Mouse (Mus musculus) limb, embryonic 12.5 days (tissue): ENCODE results near the gene Olfr830. TPM values are rescaled to one million over a fixed set of nuclear protein-coding genes. Genes with fewer than 3 reads are reported as not detected.
"Not testable (repeated sequence)": the region's sequence is repeated elsewhere in the genome, so short reads cannot be mapped to it uniquely, and the experiment has no call there.

ENCODE experiments used
- ATAC-seq: fragments of 200-750 bp; cut with Nextera tagmentation; 2 replicates; pipeline ENCODE4 v1.8.0; 2017; ENCODE audit warnings: low read depth, moderate TSS enrichment; ENCODE audit not compliant: insufficient number of reproducible peaks, insufficient read depth, low FRiP score, low TSS enrichment
- H3K27ac ChIP-seq: fragments of 300-500 bp; sonication (generic); 2 replicates; pipeline ENCODE4 v1.5.1; 2016; ENCODE audit warnings: mild to moderate bottlenecking, moderate library complexity
- H3K27me3 ChIP-seq: fragments of 300-500 bp; sonication (generic); 2 replicates; pipeline ENCODE4 v1.6.1; 2016; ENCODE audit warnings: mild to moderate bottlenecking, moderate library complexity
- H3K36me3 ChIP-seq: fragments of 300-500 bp; sonication (generic); 2 replicates; pipeline ENCODE4 v1.6.1; 2016; ENCODE audit warnings: mild to moderate bottlenecking, moderate library complexity
- H3K4me1 ChIP-seq: fragments of 300-500 bp; sonication (generic); replicated peaks from 2 replicates; pipeline ENCODE4 v1.6.1; 2016
- H3K4me2 ChIP-seq: fragments of 300-500 bp; sonication (generic); 2 replicates; pipeline ENCODE4 v1.6.1; 2016; ENCODE audit warnings: mild to moderate bottlenecking, moderate library complexity
- H3K4me3 ChIP-seq: fragments of 300-500 bp; sonication (generic); replicated peaks from 2 replicates; pipeline ENCODE4 v1.5.1; 2016; ENCODE audit warnings: mild to moderate bottlenecking
- H3K9ac ChIP-seq: fragments of 300-500 bp; sonication (generic); replicated peaks from 2 replicates; pipeline ENCODE4 v1.6.1; 2016; ENCODE audit warnings: mild to moderate bottlenecking, moderate library complexity
- H3K9me3 ChIP-seq: fragments of 300-500 bp; sonication (generic); 2 replicates; pipeline ENCODE4 v1.6.1; 2016; ENCODE audit warnings: mild to moderate bottlenecking, moderate library complexity
- WGBS: fragments of 180-500 bp; shearing (Covaris S2); methylation state at CpG from one replicate; pipeline ENCODE4 v1.1.7; 2016; 5-methylcytosine and 5-hydroxymethylcytosine counted together
- polyA plus RNA-seq: library from polyadenylated mRNA; unstranded; fragments of >200 nt; fragmentation: Nextera tagmentation; extraction: Ambion mirVana; gene quantifications from 2 replicates; pipeline ENCODE4 v1.2.1, GENCODE M21; 2016

Olfr830 gene
- polyA plus RNA-seq = not detected in 2 replicates

- Histone ChIP-seq H3K27ac (no peak within 1 kb of the TSS), H3K4me3 (no peak within 1 kb of the TSS), H3K27me3 (no peaks in the 10 kb centered on the region), H3K36me3 (no peaks in the 10 kb centered on the region), H3K9me3 (no peaks in the 10 kb centered on the region), H3K4me2 (no peak within 1 kb of the TSS), H3K9ac (no peak within 1 kb of the TSS), H3K4me1 (no peaks in the 10 kb centered on the region)
- no peak for ATAC-seq
Measured at GRCm38 (mm10) chr9:18874393-18874792, at the start of gene Olfr830. TSS of gene Olfr830 (plus strand) at chr9:18874693.

- Histone ChIP-seq H3K27ac (no peak within 1 kb of the TSS), H3K4me3 (no peak within 1 kb of the TSS), H3K9me3 (no peaks in the 10 kb centered on the region), H3K27me3 (no peaks in the 10 kb centered on the region), H3K4me1 (no peaks in the 10 kb centered on the region), H3K36me3 (no peaks in the 10 kb centered on the region), H3K9ac (no peak within 1 kb of the TSS), H3K4me2 (no peak within 1 kb of the TSS)
- ATAC-seq = no peak
- 76% methylated on average over 1 of the region's 1 CpGs for WGBS
Measured at GRCm38 (mm10) chr9:18854633-18855032, 19.9 kb upstream of the Olfr830 start, which contains the start of gene Olfr829. TSS of gene Olfr829 (plus strand) at chr9:18854933.

DNA sequence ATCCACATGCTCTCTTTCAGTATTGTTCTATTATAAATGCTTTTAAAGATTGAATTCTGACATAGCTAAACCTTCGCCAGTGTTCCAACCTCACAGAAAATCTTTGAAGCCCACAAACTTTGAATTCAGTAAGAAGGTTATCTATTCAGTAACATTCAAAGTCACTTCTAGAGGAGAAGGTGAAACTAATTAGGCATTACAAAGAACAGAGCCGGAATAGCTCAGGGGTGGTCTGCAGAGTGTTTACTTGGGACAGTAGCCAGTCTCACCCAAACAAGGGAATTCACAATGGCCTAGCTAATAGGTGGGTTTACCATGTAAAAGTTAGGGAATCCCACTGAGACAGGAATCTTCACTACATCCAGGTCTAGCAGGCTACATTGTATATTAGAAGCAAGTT is 33.2 kb downstream of the Olfr830 start:
- not testable (repeated sequence) for H3K9ac ChIP-seq, ATAC-seq, H3K36me3 ChIP-seq, H3K9me3 ChIP-seq, H3K27ac ChIP-seq, H3K27me3 ChIP-seq, H3K4me1 ChIP-seq, H3K4me3 ChIP-seq, H3K4me2 ChIP-seq
- 82% methylated on average over 2 of the region's 2 CpGs for WGBS

DNA sequence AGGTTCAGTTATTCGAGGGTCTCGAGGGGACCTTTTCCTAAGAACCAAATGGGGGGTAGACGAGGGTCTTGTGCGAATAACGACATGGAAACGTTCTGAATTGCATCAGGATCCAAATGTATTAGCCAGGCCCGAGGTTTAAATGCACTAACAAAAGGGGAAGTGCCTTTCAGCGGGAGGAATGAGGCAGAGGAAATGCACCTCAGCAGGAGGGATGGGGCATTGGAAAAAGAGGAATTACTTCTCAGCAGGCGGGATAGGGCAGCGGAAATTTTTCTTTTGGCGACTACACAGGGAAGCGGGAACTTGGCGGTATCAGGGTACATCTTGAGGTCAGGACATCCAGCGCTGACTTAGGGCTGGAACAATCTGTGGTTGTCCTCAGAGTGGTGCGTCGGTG is 53.4 kb downstream of the Olfr830 start:
- not testable (repeated sequence) for H3K4me3 ChIP-seq, H3K27ac ChIP-seq, H3K36me3 ChIP-seq, H3K27me3 ChIP-seq, H3K4me1 ChIP-seq, ATAC-seq, H3K9ac ChIP-seq, H3K4me2 ChIP-seq
- WGBS = 86% methylated on average over 13 of the region's 16 CpGs
- H3K9me3 ChIP-seq = peaks cover 19% of the 10 kb centered on the region

Other genes starting within 250 kb of the Olfr830 start
- not detected in 2 replicates for gene Muc16, start 200.2 kb upstream of the Olfr830 start, polyA plus RNA-seq
- gene Olfr24, start 110.7 kb upstream of the Olfr830 start, polyA plus RNA-seq = not detected in 2 replicates
- not detected in 2 replicates for gene Olfr828, start 55.2 kb upstream of the Olfr830 start, polyA plus RNA-seq
- not detected in 2 replicates for gene Olfr829, start 19.8 kb upstream of the Olfr830 start, polyA plus RNA-seq
- gene Olfr832, start 62.4 kb downstream of the Olfr830 start, polyA plus RNA-seq = not detected in 2 replicates
- not detected in 2 replicates for gene Olfr834, start 113.3 kb downstream of the Olfr830 start, polyA plus RNA-seq
- not detected in 2 replicates for gene Olfr835, start 158.0 kb downstream of the Olfr830 start, polyA plus RNA-seq
- not detected in 2 replicates for gene Olfr836, start 245.7 kb downstream of the Olfr830 start, polyA plus RNA-seq